Mouse (Mus musculus) hindbrain, embryonic 16.5 days (tissue): ENCODE data around the gene Magi1. TPM values are rescaled to one million over a fixed set of nuclear protein-coding genes. Genes with fewer than 3 reads are reported as not detected.

Source experiments
- ATAC-seq: fragments of 200-750 bp; cut with Nextera tagmentation; 2 replicates; pipeline ENCODE4 v1.8.0; 2017; ENCODE audit warnings: moderate TSS enrichment, moderate library complexity
- H3K27ac ChIP-seq: fragments of 300-500 bp; sonication (generic); 2 replicates; pipeline ENCODE4 v1.5.1; 2014; ENCODE audit warnings: low read depth, mild to moderate bottlenecking, control low read depth, low read length, moderate library complexity
- H3K27me3 ChIP-seq: fragments of 300-500 bp; sonication (generic); replicated peaks from 2 replicates; pipeline ENCODE4 v1.6.1; 2014; ENCODE audit warnings: low read length; ENCODE audit not compliant: control insufficient read depth, insufficient read depth
- H3K36me3 ChIP-seq: fragments of 300-500 bp; sonication (generic); 2 replicates; pipeline ENCODE4 v1.6.1; 2014; ENCODE audit warnings: mild to moderate bottlenecking, low read length, moderate library complexity, mixed read lengths; ENCODE audit not compliant: control insufficient read depth, insufficient read depth
- H3K4me1 ChIP-seq: fragments of 300-500 bp; sonication (generic); 2 replicates; pipeline ENCODE4 v1.6.1; 2014; ENCODE audit warnings: low read depth, low read length; ENCODE audit not compliant: control insufficient read depth, insufficient read depth
- H3K4me2 ChIP-seq: fragments of 300-500 bp; sonication (generic); 2 replicates; pipeline ENCODE4 v1.6.1; 2014; ENCODE audit warnings: mild to moderate bottlenecking, low read length, control low read depth, moderate library complexity
- H3K4me3 ChIP-seq: fragments of 300-500 bp; sonication (generic); 2 replicates; pipeline ENCODE4 v1.5.1; 2014; ENCODE audit warnings: mild to moderate bottlenecking, low read length, control low read depth, moderate library complexity
- H3K9ac ChIP-seq: fragments of 300-500 bp; sonication (generic); 2 replicates; pipeline ENCODE4 v1.6.1; 2014; ENCODE audit warnings: low read depth, mild to moderate bottlenecking, control low read depth, low read length, moderate library complexity
- H3K9me3 ChIP-seq: fragments of 300-500 bp; sonication (generic); 2 replicates; pipeline ENCODE4 v1.6.1; 2014; ENCODE audit warnings: mild to moderate bottlenecking, low read length, moderate library complexity; ENCODE audit not compliant: control insufficient read depth
- WGBS: fragments of 180-500 bp; shearing (Covaris S2); extraction: QIAGEN DNeasy Blood & Tissue Kit; methylation state at CpG from one replicate; pipeline ENCODE4 v1.1.7; 2014; 5-methylcytosine and 5-hydroxymethylcytosine counted together
- polyA plus RNA-seq: library from polyadenylated mRNA; unstranded; fragments of >200 nt; fragmentation: Nextera tagmentation; extraction: Ambion mirVana; gene quantifications from 2 replicates; pipeline ENCODE4 v1.2.1, GENCODE M21; 2015

Magi1 gene
- polyA plus RNA-seq, 1 experiment from 2014 or later, result 27.7 TPM

GRCm38 (mm10) chr6:93757353-93758087 is 526.2 kb downstream of the Magi1 start:
- no peaks in the 10 kb centered on the region for H3K9me3 ChIP-seq
- H3K9ac ChIP-seq, result no peak overlapping the region
- WGBS, result 26% methylated on average over 11 of the region's 11 CpGs
- H3K4me2 ChIP-seq, result no peak overlapping the region
- peak overlapping the region; percentile 24 for H3K27ac ChIP-seq
- H3K36me3 ChIP-seq, result no peaks in the 10 kb centered on the region
- peaks cover 4% of the 10 kb centered on the region for H3K4me1 ChIP-seq
- peak; percentile 98 for ATAC-seq
- H3K27me3 ChIP-seq, result no peaks in the 10 kb centered on the region
- no peak overlapping the region for H3K4me3 ChIP-seq

GRCm38 (mm10) chr6:93743145-93743544 is 540.6 kb downstream of the Magi1 start:
- no peaks in the 10 kb centered on the region for H3K9me3 ChIP-seq
- no peak overlapping the region for H3K9ac ChIP-seq
- no peak overlapping the region for H3K4me3 ChIP-seq
- H3K4me1 ChIP-seq, result peaks cover 5% of the 10 kb centered on the region
- WGBS, result 50% methylated on average over 6 of the region's 6 CpGs
- H3K4me2 ChIP-seq, result no peak overlapping the region
- H3K36me3 ChIP-seq, result peaks cover 23% of the 10 kb centered on the region
- no peaks in the 10 kb centered on the region for H3K27me3 ChIP-seq
- H3K27ac ChIP-seq, result no peak overlapping the region
- no peak for ATAC-seq

DNA sequence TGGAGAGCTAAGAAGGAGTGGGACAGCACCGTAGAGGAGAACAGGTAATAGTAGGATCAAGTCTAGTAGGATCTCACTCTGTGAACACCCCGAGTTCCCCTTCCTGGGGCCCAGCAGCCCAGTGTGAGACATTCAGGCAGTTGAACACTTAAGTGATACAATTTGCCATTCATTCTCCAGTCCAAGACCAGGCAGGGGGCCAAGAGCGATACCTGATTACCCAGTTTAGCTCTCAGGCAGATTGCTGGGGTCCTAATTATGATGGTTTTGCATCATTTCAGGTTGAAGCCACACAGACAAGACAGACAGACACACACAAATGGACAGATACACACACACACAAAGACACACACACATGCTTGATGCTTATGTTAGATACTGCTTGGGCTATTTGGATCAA is 543.9 kb downstream of the Magi1 start:
- Histone ChIP-seq H3K27me3 (no peaks in the 10 kb centered on the region), H3K9ac (no peak overlapping the region), H3K36me3 (peaks cover 5% of the 10 kb centered on the region), H3K4me3 (no peak overlapping the region), H3K4me2 (no peak overlapping the region), H3K4me1 (peaks cover 5% of the 10 kb centered on the region), H3K9me3 (no peaks in the 10 kb centered on the region), H3K27ac (no peak overlapping the region)
- no peak for ATAC-seq
- 86% methylated on average over 3 of the region's 3 CpGs for WGBS

- Histone ChIP-seq H3K27ac (no peak overlapping the region), H3K4me3 (no peak overlapping the region), H3K4me1 (no peaks in the 10 kb centered on the region), H3K36me3 (no peaks in the 10 kb centered on the region; the same call in 1 of the 2 replicates), H3K4me2 (no peak overlapping the region), H3K9ac (no peak overlapping the region), H3K9me3 (no peaks in the 10 kb centered on the region), H3K27me3 (no peaks in the 10 kb centered on the region)
- 90% methylated on average over 1 of the region's 1 CpGs for WGBS
- ATAC-seq, result no peak
Measured at GRCm38 (mm10) chr6:93737083-93737482, 546.6 kb downstream of the Magi1 start.

DNA sequence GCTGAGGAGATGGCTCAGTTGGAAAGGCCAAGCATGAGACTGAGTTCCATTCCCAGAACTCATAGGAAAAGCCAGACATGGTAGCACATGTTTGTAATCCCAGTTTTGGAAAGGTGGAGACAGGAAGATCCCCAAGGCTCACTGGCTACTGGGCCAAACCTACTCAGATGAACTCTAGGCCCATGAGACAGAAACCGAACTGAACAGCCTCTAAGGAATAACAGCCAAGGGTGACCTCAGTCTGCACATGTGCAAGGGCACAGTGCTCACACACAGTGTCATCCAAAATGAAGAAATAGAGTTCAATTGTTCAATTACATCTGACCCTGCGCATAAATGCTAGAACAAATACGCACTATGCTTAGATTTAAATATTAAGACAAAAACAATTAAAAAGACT is 547.6 kb downstream of the Magi1 start:
- Histone ChIP-seq H3K27ac (no peak overlapping the region), H3K4me2 (no peak overlapping the region), H3K4me3 (no peak overlapping the region), H3K9ac (no peak overlapping the region), H3K27me3 (no peaks in the 10 kb centered on the region), H3K4me1 (no peaks in the 10 kb centered on the region), H3K9me3 (no peaks in the 10 kb centered on the region), H3K36me3 (no peaks in the 10 kb centered on the region; the same call in 1 of the 2 replicates)
- 91% methylated on average over 3 of the region's 3 CpGs for WGBS
- no peak for ATAC-seq

GRCm38 (mm10) chr6:93733800-93734199 is 549.9 kb downstream of the Magi1 start:
- Histone ChIP-seq H3K4me3 (no peak overlapping the region), H3K27me3 (no peaks in the 10 kb centered on the region)
- no peak for ATAC-seq

DNA sequence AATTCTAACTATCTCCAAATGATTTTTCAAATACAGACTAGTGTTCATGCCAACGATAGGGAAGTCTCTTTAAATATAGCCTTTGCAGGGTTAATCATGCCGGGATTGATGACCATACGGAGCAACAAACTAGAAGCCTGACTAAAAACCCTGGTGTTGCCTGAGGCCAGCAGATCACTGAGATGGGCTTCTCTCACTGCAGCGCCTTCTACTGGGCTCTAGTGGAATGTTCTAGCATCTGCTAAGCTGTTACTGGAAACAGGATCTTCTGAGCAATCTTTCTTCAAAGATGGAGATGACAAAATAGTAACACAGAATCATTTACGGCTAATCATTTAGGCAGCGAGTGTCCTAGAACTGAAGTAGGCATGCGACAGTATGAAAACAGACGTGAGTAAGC is 554.0 kb downstream of the Magi1 start:
- Histone ChIP-seq H3K9me3 (no peaks in the 10 kb centered on the region), H3K4me1 (0 out of 2 replicates have a peak, but pooled peaks cover 3% of the 10 kb centered on the region), H3K27ac (no peak overlapping the region), H3K27me3 (no peaks in the 10 kb centered on the region), H3K36me3 (no peaks in the 10 kb centered on the region), H3K9ac (no peak overlapping the region), H3K4me3 (no peak overlapping the region), H3K4me2 (no peak overlapping the region)
- no peak for ATAC-seq
- 78% methylated on average over 8 of the region's 8 CpGs for WGBS

More at GRCm38 (mm10) chr6:93733800-93734199, 549.9 kb downstream of the Magi1 start:
- H3K4me1 ChIP-seq, result no peaks in the 10 kb centered on the region
- no peaks in the 10 kb centered on the region for H3K36me3 ChIP-seq
- H3K9me3 ChIP-seq, result no peaks in the 10 kb centered on the region
- H3K27ac ChIP-seq, result no peak overlapping the region
- no peak overlapping the region for H3K4me2 ChIP-seq
- WGBS, result 88% methylated on average over 6 of the region's 6 CpGs
- H3K9ac ChIP-seq, result no peak overlapping the region

GRCm38 (mm10) chr6:93728791-93729190 is 554.9 kb downstream of the Magi1 start:
- no peaks in the 10 kb centered on the region for H3K36me3 ChIP-seq
- H3K27me3 ChIP-seq, result no peaks in the 10 kb centered on the region
- WGBS, result 57% methylated on average over 4 of the region's 4 CpGs
- no peak overlapping the region for H3K4me3 ChIP-seq
- H3K9ac ChIP-seq, result no peak overlapping the region
- peaks cover 3% of the 10 kb centered on the region; the same call in 1 of the 2 replicates for H3K4me1 ChIP-seq
- no peak for ATAC-seq
- H3K4me2 ChIP-seq, result no peak overlapping the region
- no peak overlapping the region for H3K27ac ChIP-seq
- no peaks in the 10 kb centered on the region for H3K9me3 ChIP-seq

DNA sequence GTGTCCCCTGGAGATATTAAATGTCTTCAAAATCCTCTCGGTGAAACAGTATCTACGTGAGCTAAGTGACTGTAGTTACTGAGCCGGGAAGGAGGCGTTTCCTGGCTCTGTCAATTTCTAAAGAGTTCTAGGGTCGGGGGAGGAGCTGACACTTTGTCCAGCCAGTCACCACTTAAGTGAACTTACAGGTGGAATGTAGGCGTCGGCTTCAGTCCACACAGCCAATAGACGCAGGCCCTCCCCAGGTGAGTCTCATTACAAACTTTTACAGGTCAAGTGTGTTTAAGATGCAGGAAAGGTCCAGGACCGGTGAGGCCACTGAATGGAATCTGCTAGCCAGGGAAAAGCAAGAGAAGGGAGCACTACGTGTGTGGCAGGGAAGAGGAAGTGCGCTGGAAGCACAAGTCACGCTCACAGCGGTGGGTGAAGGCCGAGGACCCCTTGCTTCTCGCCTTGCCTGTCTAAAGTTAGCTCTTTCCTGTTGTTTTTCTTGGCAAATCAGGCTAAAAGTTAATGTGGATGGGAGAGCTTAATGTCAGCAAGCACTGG is 556.0 kb downstream of the Magi1 start:
- H3K27me3 ChIP-seq, result no peaks in the 10 kb centered on the region
- H3K4me1 ChIP-seq, result peaks cover 3% of the 10 kb centered on the region; the same call in 1 of the 2 replicates
- H3K27ac ChIP-seq, result no peak overlapping the region
- WGBS, result 56% methylated on average over 15 of the region's 15 CpGs
- ATAC-seq, result no peak
- H3K4me3 ChIP-seq, result no peak overlapping the region
- no peak overlapping the region for H3K9ac ChIP-seq
- H3K9me3 ChIP-seq, result no peaks in the 10 kb centered on the region
- no peak overlapping the region for H3K4me2 ChIP-seq
- no peaks in the 10 kb centered on the region for H3K36me3 ChIP-seq
